ENCODE assay signal across 17 mouse cellular contexts in genomic region chr11:78067566-78067965, GRCm38 (mm10). TPM values are rescaled to one million over a fixed set of nuclear protein-coding genes. Genes with fewer than 3 reads are reported as not detected.
DNase-seq lines count a peak whose midpoint lies in the region; ATAC-seq lines count a peak whose summit lies in the region.
"Had no signal": no experiment of that assay in that cellular context is flagged by ENCODE, and none has a peak within 500 bp of the region (broad histone marks: within the 10 kb centered on the region; RNA-seq: fewer than 3 reads in every experiment).

No protein-coding gene starts in this region.

- 85% methylated on average over 5 of the region's 5 CpGs for WGBS in forebrain, embryonic 10.5 days
- WGBS in forebrain, embryonic 16.5 days = 75% methylated on average over 5 of the region's 5 CpGs
- WGBS in liver, embryonic 11.5 days = 72% methylated on average over 5 of the region's 5 CpGs
- WGBS in liver, embryonic 16.5 days (ENCODE audit: insufficient replicate concordance) = 57% methylated on average over 5 of the region's 5 CpGs
- 82% methylated on average over 5 of the region's 5 CpGs for WGBS in hindbrain, embryonic 13.5 days

- H3K36me3 ChIP-seq in forebrain, embryonic 10.5 days (replicated peaks) = peaks cover 16% of the 10 kb centered on the region
- no peaks in the 10 kb centered on the region for H3K36me3 ChIP-seq in forebrain, embryonic 16.5 days (ENCODE audit: control insufficient read depth, insufficient read depth)
- H3K36me3 ChIP-seq in liver, embryonic 11.5 days (ENCODE audit: control insufficient read depth, insufficient read depth, low read length) = no peaks in the 10 kb centered on the region
- H3K36me3 ChIP-seq in liver, embryonic 16.5 days (ENCODE audit: control insufficient read depth, insufficient read depth) = no peaks in the 10 kb centered on the region
- peaks cover 19% of the 10 kb centered on the region for H3K36me3 ChIP-seq in hindbrain, embryonic 13.5 days

- no peak for ATAC-seq in forebrain, embryonic 16.5 days
- no peak for ATAC-seq in liver, embryonic 11.5 days (replicated peaks; ENCODE audit: low FRiP score)
- ATAC-seq in liver, embryonic 16.5 days (ENCODE audit: low read depth) = no peak
- no peak for ATAC-seq in hindbrain, embryonic 13.5 days (ENCODE audit: low FRiP score)
- ATAC-seq: forebrain, embryonic 15.5 days had no signal

- no peak overlapping the region for H3K9ac ChIP-seq in forebrain, embryonic 16.5 days (replicated peaks; ENCODE audit: low read depth, low read length)
- H3K9ac ChIP-seq in liver, embryonic 11.5 days (ENCODE audit: low read depth, low read length) = peak overlapping the region; percentile 64
- H3K9ac ChIP-seq in liver, embryonic 16.5 days (ENCODE audit: low read depth, low read length) = peak overlapping the region; percentile 75
- H3K9ac ChIP-seq in hindbrain, embryonic 13.5 days = no peak overlapping the region
- H3K9ac ChIP-seq: embryonic facial prominence, embryonic 12.5 days; forebrain, embryonic 15.5 days; hindbrain, embryonic 15.5 days had no signal

- no peak overlapping the region for H3K4me2 ChIP-seq in forebrain, embryonic 16.5 days (ENCODE audit: low read length)
- peak overlapping the region; percentile 13; the same call in 1 of the 2 replicates for H3K4me2 ChIP-seq in liver, embryonic 11.5 days
- H3K4me2 ChIP-seq in liver, embryonic 16.5 days (ENCODE audit: low read depth, low read length) = peak overlapping the region; percentile 51
- no peak overlapping the region for H3K4me2 ChIP-seq in hindbrain, embryonic 13.5 days
- H3K4me2 ChIP-seq: embryonic facial prominence, embryonic 12.5 days; forebrain, embryonic 15.5 days; hindbrain, embryonic 15.5 days had no signal

- peak overlapping the region; percentile 26; the same call in 1 of the 2 replicates for H3K27ac ChIP-seq in forebrain, embryonic 10.5 days
- H3K27ac ChIP-seq in forebrain, embryonic 16.5 days (ENCODE audit: low read length) = no peak overlapping the region
- H3K27ac ChIP-seq in liver, embryonic 11.5 days (ENCODE audit: low read depth, low read length) = peak overlapping the region; percentile 99
- H3K27ac ChIP-seq in liver, embryonic 16.5 days (ENCODE audit: low read length) = peak overlapping the region; percentile 98
- H3K27ac ChIP-seq in hindbrain, embryonic 13.5 days = no peak overlapping the region
- H3K27ac ChIP-seq: embryonic facial prominence, embryonic 12.5 days; forebrain, embryonic 15.5 days; hindbrain, embryonic 10.5 days; hindbrain, embryonic 15.5 days had no signal

- no peak overlapping the region for H3K4me3 ChIP-seq in forebrain, embryonic 10.5 days
- H3K4me3 ChIP-seq in forebrain, embryonic 16.5 days (replicated peaks; ENCODE audit: low read length) = no peak overlapping the region
- H3K4me3 ChIP-seq in liver, embryonic 11.5 days (ENCODE audit: low read depth, low read length) = no peak overlapping the region
- peak overlapping the region; percentile 5; the same call in 1 of the 2 replicates for H3K4me3 ChIP-seq in liver, embryonic 16.5 days (ENCODE audit: low read depth, low read length)
- no peak overlapping the region for H3K4me3 ChIP-seq in hindbrain, embryonic 13.5 days
- H3K4me3 ChIP-seq: embryonic facial prominence, embryonic 12.5 days; forebrain, embryonic 15.5 days; hindbrain, embryonic 10.5 days; hindbrain, embryonic 15.5 days had no signal

- intact Hi-C loops in left cerebral cortex, postnatal 4 days (cut with DNase I) = no loop called here

- H3K4me1 ChIP-seq in forebrain, embryonic 10.5 days = no peaks in the 10 kb centered on the region; the same call in 1 of the 2 replicates
- H3K4me1 ChIP-seq in forebrain, embryonic 16.5 days (replicated peaks; ENCODE audit: control insufficient read depth, insufficient read depth, low read length) = no peaks in the 10 kb centered on the region
- H3K4me1 ChIP-seq in liver, embryonic 11.5 days (replicated peaks; ENCODE audit: control insufficient read depth, insufficient read depth, low read length) = peaks cover 49% of the 10 kb centered on the region
- peaks cover 69% of the 10 kb centered on the region for H3K4me1 ChIP-seq in liver, embryonic 16.5 days (ENCODE audit: control insufficient read depth, low read depth, low read length)
- no peaks in the 10 kb centered on the region for H3K4me1 ChIP-seq in hindbrain, embryonic 13.5 days (replicated peaks)
- H3K4me1 ChIP-seq: embryonic facial prominence, embryonic 12.5 days; forebrain, embryonic 15.5 days; hindbrain, embryonic 10.5 days; hindbrain, embryonic 15.5 days had no signal

- no peaks in the 10 kb centered on the region for H3K9me3 ChIP-seq in forebrain, embryonic 10.5 days
- no peaks in the 10 kb centered on the region for H3K9me3 ChIP-seq in forebrain, embryonic 16.5 days (ENCODE audit: control insufficient read depth, low read length)
- H3K9me3 ChIP-seq in liver, embryonic 11.5 days (ENCODE audit: control insufficient read depth, low read length) = no peaks in the 10 kb centered on the region
- H3K9me3 ChIP-seq in liver, embryonic 16.5 days (replicated peaks; ENCODE audit: control insufficient read depth, low read length) = no peaks in the 10 kb centered on the region
- no peaks in the 10 kb centered on the region for H3K9me3 ChIP-seq in hindbrain, embryonic 13.5 days
- H3K9me3 ChIP-seq: embryonic facial prominence, embryonic 12.5 days; forebrain, embryonic 15.5 days; hindbrain, embryonic 10.5 days; hindbrain, embryonic 15.5 days had no signal

- no peak for DNase-seq in forebrain, embryonic 10.5 days (ENCODE audit: extremely low spot score, low spot score)
- no peak for DNase-seq in liver, embryonic 11.5 days (ENCODE audit: low spot score)
- DNase-seq in liver = no peak
- no peak for DNase-seq in left cerebral cortex, postnatal 4 days
- DNase-seq: adrenal gland, postnatal 10 days; cerebellum, adult 11-12 months; cerebellum, adult 9-10 months; cerebellum, postnatal 25 days; gastrocnemius, postnatal 25 days; heart, postnatal 10 days had no signal

- H3K27me3 ChIP-seq in forebrain, embryonic 10.5 days (ENCODE audit: poor library complexity, severe bottlenecking) = no peaks in the 10 kb centered on the region
- H3K27me3 ChIP-seq in forebrain, embryonic 16.5 days (replicated peaks; ENCODE audit: control insufficient read depth, insufficient read depth, low read length) = no peaks in the 10 kb centered on the region
- H3K27me3 ChIP-seq in liver, embryonic 11.5 days (replicated peaks; ENCODE audit: control insufficient read depth, insufficient read depth, low read length) = no peaks in the 10 kb centered on the region
- H3K27me3 ChIP-seq in liver, embryonic 16.5 days (ENCODE audit: control insufficient read depth, insufficient read depth, low read depth, low read length) = no peaks in the 10 kb centered on the region
- H3K27me3 ChIP-seq in hindbrain, embryonic 13.5 days = no peaks in the 10 kb centered on the region
- H3K27me3 ChIP-seq: embryonic facial prominence, embryonic 12.5 days; forebrain, embryonic 15.5 days; hindbrain, embryonic 15.5 days had no signal

RNA-seq across cellular contexts. Expression of gene Eral1, which starts 12.6 kb away (rescaled TPM):
- polyA plus RNA-seq in forebrain, embryonic 10.5 days (2016; fragmentation: Nextera tagmentation; extraction: Ambion mirVana) = 39.7 and 40.7 TPM in 2 replicates
- polyA plus RNA-seq in forebrain, embryonic 16.5 days (2015; fragmentation: Nextera tagmentation; extraction: Ambion mirVana) = 34.2 and 34.3 TPM in 2 replicates
- polyA plus RNA-seq in liver, embryonic 11.5 days (2014; fragmentation: Nextera tagmentation; extraction: Ambion mirVana) = 39.0 and 40.8 TPM in 2 replicates
- polyA plus RNA-seq in liver, embryonic 16.5 days (2015; fragmentation: Nextera tagmentation; extraction: Ambion mirVana) = 12.4 and 12.7 TPM in 2 replicates
- 31.5 and 32.0 TPM in 2 replicates for polyA plus RNA-seq in hindbrain, embryonic 13.5 days (2015; fragmentation: Nextera tagmentation; extraction: Ambion mirVana)
- total RNA-seq in left cerebral cortex, postnatal 4 days (2021) = 10 to 100 TPM; 20.0 to 21.0 TPM

RNA-seq across cellular contexts. Expression of gene Fam222b, which starts 26.9 kb away (rescaled TPM):
- 24.2 and 24.6 TPM in 2 replicates for polyA plus RNA-seq in forebrain, embryonic 10.5 days (2016; fragmentation: Nextera tagmentation; extraction: Ambion mirVana)
- 18.8 and 21.1 TPM in 2 replicates for polyA plus RNA-seq in forebrain, embryonic 16.5 days (2015; fragmentation: Nextera tagmentation; extraction: Ambion mirVana)
- polyA plus RNA-seq in liver, embryonic 11.5 days (2014; fragmentation: Nextera tagmentation; extraction: Ambion mirVana) = 13.9 and 17.3 TPM in 2 replicates
- 3.4 and 4.9 TPM in 2 replicates for polyA plus RNA-seq in liver, embryonic 16.5 days (2015; fragmentation: Nextera tagmentation; extraction: Ambion mirVana)
- polyA plus RNA-seq in hindbrain, embryonic 13.5 days (2015; fragmentation: Nextera tagmentation; extraction: Ambion mirVana) = 28.2 and 31.4 TPM in 2 replicates
- total RNA-seq in left cerebral cortex, postnatal 4 days (2021) = 10 to 100 TPM; 26.9 TPM

RNA-seq across cellular contexts. Expression of gene Flot2, which starts 29.8 kb away (rescaled TPM):
- polyA plus RNA-seq in forebrain, embryonic 10.5 days (2016; fragmentation: Nextera tagmentation; extraction: Ambion mirVana) = 72.5 and 72.7 TPM in 2 replicates
- polyA plus RNA-seq in forebrain, embryonic 16.5 days (2015; fragmentation: Nextera tagmentation; extraction: Ambion mirVana) = 101 and 106 TPM in 2 replicates
- polyA plus RNA-seq in liver, embryonic 11.5 days (2014; fragmentation: Nextera tagmentation; extraction: Ambion mirVana) = 44.8 TPM in 2 replicates
- 24.5 and 25.1 TPM in 2 replicates for polyA plus RNA-seq in liver, embryonic 16.5 days (2015; fragmentation: Nextera tagmentation; extraction: Ambion mirVana)
- polyA plus RNA-seq in hindbrain, embryonic 13.5 days (2015; fragmentation: Nextera tagmentation; extraction: Ambion mirVana) = 80.5 and 86.4 TPM in 2 replicates
- total RNA-seq in left cerebral cortex, postnatal 4 days (2021) = 100 to 1,000 TPM; 108 to 109 TPM

RNA-seq across cellular contexts. Expression of gene Dhrs13, which starts 35.5 kb away (rescaled TPM):
- 14.4 and 17.1 TPM in 2 replicates for polyA plus RNA-seq in forebrain, embryonic 10.5 days (2016; fragmentation: Nextera tagmentation; extraction: Ambion mirVana)
- 29.5 and 33.8 TPM in 2 replicates for polyA plus RNA-seq in forebrain, embryonic 16.5 days (2015; fragmentation: Nextera tagmentation; extraction: Ambion mirVana)
- polyA plus RNA-seq in liver, embryonic 11.5 days (2014; fragmentation: Nextera tagmentation; extraction: Ambion mirVana) = 23.8 and 24.9 TPM in 2 replicates
- polyA plus RNA-seq in liver, embryonic 16.5 days (2015; fragmentation: Nextera tagmentation; extraction: Ambion mirVana) = 10.8 and 11.3 TPM in 2 replicates
- polyA plus RNA-seq in hindbrain, embryonic 13.5 days (2015; fragmentation: Nextera tagmentation; extraction: Ambion mirVana) = 37.1 and 39.3 TPM in 2 replicates
- total RNA-seq in left cerebral cortex, postnatal 4 days (2021) = 10 to 100 TPM; 29.1 to 33.5 TPM

Comparison
In these comparisons a context has a peak if more than half of its experiments do, and no peak if none do; other contexts are left out.
1. H3K27ac ChIP-seq: peak in forebrain, embryonic 10.5 days (single experiment), liver, embryonic 11.5 days (single experiment) and liver, embryonic 16.5 days (single experiment); none in forebrain, embryonic 16.5 days (single experiment) and hindbrain, embryonic 13.5 days (single experiment).
2. H3K4me2 ChIP-seq: peak in liver, embryonic 11.5 days (single experiment) and liver, embryonic 16.5 days (single experiment); none in forebrain, embryonic 16.5 days (single experiment) and hindbrain, embryonic 13.5 days (single experiment).
3. H3K9ac ChIP-seq: peak in liver, embryonic 11.5 days (single experiment) and liver, embryonic 16.5 days (single experiment); none in forebrain, embryonic 16.5 days (single experiment) and hindbrain, embryonic 13.5 days (single experiment).